Mouse (Mus musculus): Measurements from ENCODE around the gene LTO1. TPM values are rescaled to one million over a fixed set of nuclear protein-coding genes. Genes with fewer than 3 reads are reported as not detected.

LTO1 gene
- total RNA-seq, 2 experiments from 2014 or later, result 18.1 to 18.3 TPM

DNA sequence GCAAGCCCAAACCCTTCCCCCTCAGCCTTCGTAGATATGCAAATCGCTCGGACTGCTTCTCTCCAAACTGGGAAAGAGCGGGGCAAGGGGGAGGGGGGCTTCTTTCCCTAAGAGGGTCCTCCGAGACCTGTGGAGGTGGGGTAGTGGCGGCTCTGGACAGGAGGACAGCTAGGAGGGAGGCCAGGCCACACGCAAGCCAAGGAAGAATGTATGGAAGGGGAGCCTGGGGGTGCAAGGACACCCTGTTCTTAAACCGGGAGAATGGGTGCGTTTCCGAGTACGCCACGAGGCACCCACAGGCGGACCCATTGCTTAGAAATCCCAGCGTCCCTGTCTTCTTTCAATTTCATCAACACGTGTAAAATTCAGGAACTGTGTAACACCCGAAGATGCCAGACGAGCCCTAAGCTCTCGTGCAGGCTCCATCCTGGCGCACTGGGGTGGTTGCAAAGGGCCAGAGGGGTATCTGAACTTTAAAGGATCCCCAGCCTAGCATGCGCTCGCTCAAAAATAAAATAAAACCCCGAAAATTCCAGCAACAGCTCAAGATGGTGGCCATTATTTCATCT lies 25.2 kb downstream of the LTO1 start:
- peak; percentile 47 to 63 for DNase-seq

DNA sequence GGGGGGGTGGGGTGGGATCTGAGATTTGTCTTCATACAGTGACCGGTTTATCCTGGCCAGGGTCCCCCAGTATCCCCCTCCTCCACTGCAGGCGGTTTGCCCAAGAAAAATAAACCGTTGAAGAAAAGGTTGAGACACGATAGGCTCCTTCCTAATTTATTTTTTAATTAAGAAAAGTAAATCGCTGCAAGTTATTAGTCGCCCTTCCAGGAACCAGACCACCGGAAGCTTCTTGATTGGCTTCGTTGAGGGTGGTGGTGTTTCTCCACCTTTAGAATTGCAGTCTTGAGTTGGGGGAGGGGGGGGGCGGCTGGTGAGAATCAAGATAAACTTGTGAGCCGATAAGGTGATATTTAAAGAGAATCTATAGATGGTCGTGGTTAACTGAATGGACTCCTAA lies 25.7 kb downstream of the LTO1 start:
- DNase-seq, result no peak

DNA sequence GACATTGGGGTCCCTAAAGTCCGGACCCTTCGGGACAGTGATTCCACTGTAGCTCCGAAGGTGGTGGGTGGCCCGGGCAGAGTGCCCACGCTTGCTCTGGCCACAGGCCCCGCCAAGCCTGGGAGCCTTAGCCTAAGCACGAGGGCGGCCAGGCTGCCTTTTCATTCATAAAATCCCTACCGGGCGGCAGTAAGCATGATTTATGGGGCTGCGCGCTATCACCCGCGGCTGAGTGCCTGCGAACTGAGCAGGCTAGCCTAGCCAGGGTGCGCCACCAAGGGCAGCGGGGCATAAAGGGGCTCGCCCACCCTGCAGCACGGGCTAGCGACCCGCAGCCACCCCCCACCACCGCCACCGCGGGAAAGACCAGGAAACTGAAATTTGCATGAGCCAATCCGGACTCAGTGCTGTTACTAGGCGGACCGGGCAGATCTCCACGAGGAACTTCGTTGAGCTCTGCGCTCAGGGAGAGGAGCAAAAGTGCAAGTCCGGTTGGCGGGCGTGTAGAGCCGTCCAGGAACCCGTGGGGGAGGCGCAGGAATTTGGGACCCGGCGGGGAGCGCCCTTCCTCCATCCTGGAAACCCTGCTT lies 26.4 kb downstream of the LTO1 start:
- DNase-seq, result peak; percentile 90 to 95

DNA sequence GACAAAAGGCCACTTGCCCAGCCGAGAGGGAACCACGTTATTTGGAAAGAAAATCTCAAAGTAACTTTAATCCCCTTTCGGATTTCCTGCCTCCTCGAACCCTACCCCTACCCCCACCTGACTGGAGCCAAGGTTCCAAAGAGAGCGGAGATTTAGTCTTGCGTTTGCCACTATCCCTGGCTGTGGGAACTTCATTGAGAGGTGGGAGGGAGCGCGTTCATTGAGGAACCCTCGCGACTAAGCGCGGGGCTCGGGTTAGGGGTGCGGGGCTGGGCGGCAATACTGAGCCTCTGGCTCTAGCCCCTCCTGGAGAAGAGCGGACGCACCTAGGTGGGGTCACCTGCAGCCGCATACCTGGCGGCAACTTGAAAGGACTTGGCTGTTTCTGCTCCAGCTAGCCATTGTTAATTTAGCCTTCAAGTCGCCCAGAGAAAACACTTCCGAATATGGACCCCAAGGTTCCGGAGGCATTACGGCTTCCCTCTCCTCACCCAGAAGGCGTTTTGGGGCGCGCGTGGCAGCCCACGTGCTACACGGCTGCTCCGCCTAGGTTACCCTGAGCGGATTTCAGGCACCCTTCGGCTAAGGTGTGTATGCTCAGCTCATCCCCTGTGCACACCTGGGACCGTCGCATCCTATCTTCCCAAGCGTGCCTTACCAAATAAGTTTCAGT lies 27.3 kb downstream of the LTO1 start:
- DNase-seq, result peak; percentile 40 to 59

DNA sequence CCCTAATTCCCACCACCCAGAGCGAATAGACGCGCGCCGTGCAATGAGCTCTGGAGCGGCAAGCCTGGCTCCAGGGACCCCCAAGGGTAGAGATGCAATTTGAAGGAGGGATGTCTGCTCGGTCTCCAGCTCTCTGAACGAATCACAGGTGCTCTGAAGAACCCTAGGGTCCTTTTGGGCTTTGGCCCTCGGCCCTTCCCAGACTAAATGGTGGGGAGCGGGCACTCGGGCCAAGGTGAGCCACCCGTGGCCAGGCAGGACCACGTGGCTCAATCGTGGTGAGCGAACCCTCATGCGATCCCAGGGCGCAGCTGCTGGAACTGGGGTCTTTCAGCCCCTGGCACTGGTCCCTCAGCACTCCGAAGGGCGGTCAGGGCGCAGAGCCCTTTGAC lies 27.8 kb downstream of the LTO1 start:
- DNase-seq, result peak in 1 of 2 experiments; percentile 31

DNA sequence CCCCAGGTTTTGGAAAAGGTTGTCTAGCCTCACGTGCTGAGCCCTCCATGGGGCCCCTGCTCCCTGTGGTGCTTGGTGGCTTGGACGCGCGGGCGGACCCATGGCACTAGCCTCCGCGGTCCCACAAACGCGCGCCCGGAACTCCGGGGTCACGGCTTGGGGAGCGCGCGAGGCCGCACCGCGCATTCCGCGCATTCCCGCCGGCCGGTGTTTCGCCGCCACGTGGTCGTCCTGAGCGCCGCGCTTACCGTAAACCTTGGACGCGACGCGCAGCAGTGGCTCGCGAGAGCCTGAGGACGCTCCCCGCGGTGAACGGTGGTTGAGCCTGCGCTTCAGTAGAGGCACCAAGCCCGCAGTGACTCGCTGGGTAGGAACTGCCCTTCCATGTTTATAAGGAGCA lies 28.4 kb downstream of the LTO1 start:
- peak; percentile 84 for DNase-seq

DNA sequence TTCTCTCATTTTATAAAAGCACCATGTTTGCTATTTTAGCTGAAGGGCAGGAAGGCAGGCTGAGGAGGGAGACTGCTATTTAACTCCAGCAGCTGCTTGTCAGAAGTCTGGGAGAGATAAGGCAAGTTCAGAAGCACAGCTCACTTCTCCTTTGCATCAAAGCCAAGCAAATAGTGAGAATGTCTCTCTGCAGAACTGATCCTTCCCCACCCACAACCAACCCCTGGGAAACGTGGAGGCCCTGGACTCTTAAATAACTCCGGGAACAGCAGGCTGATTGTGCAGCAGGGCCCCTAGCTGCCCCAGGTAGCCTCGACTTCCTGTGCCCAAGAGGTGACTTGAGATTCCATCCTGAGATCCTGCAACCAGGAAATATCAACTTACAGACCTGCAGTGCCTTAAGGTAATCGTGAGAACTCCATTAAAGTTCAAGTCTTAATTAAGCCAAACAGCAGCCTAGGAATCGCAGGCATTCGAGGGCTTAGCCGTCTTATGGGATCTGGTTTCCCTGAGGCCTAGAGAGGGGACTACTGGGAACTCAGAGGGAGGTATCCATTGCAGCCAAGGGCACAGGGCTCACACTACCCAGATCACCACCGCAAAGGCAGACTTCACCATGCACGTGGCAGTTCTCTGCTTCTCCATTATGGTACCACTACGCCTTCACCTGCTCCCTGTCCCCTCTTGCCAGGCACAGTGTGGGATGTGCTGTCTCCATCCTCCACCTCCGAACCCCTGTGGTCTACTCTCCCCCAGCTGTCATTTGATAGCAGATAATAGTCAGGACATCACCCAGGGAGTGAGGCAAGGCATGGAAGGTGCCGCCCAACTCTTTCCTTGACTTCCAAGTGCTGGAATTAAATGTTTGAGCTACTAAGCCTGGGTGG lies 43.9 kb downstream of the LTO1 start:
- no peak for DNase-seq

DNA sequence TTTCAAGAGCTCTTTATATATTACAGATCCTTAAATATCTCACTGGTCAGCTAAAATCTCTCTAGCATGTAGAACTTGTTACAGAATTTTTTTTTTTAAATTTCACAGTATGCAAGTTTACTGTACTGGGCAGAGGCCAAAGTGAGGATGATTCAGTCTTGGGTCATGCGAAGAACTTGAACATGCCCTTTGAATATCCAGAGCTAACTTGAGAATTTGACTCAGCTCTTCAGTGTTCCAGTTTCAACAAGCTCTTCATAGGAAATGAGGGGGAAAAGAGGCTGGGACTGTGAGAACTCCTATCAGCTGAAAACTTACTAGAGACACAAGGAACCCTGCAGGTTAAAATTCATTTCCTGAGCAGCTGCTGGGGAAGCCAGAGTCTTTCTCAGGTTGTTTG lies 49.0 kb downstream of the LTO1 start:
- no peak for DNase-seq

DNA sequence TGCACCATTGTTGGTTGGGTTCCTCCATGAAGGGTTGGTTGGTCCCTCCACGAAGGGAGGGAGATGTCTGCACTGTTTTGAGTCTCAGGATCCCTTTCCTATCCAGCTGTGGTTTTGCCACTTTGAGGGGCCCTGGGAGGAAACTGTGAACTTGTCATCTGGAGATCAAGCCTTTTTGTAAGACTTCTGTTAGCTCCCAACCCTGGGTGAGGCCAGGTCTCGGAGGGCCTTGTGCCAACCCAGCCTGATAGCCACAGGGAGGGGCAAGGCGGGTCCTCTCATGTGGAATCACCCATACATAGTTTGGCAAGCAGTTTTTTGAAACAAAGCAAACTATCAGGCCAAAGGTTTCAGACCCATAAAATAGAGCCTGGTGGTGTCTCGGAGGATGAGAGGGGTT lies 49.4 kb downstream of the LTO1 start:
- DNase-seq, result no peak

DNA sequence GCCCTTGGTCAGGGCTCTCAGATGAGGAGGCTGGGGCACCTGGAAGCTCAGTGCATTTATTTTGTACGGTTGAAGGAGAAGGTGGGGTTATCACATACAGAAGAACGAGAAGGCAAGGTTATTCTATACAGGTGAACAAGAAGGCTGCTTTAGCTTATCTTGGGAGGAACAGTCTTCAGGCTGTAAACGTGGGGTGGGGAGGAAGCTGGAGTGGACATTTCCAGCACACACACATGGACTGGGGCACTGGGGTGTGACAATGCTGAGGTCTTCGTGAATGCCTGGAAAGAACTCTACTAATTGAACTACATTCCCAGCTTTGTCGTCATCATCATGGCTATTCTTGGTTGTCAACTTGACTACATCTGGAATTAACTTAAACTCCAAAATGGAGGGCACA lies 51.0 kb downstream of the LTO1 start:
- DNase-seq, result no peak

DNA sequence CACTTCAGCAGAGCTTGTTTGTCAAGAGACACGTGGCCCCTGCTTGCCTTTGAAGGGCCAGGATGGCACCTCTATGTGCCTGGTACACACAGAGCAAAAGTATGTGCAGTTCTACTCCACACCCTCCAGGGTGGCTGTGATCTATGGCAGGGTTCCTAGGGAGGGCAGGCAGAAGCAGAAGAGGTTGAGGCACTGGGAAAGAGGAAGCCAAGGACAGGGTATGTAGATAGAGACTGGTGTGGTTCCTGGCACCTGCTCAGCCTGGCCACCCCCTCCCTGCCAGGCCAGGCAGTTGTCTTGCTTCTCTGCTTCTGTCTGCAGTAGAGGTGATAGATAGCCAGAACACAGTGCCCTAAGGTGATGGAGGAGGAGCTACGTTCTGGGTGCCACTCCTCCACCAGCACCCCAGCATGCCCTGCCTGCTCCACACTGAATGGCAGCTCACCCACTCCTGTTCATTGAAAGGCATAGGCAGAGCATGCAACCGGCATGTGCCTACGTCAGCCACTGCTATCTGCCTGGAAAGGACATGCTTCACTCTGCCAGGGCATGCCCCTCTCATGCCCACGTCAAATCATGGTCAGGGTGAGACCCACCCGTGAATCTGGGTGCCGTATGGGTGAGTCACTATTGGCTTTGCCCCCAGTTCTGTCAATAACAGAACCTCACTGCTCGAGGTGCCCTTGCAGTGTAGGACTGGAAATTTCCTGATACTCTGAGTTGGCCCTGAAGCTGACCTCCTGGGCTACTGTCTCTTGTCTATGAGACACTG lies 56.3 kb downstream of the LTO1 start:
- DNase-seq, result peak; percentile 22 to 40

DNA sequence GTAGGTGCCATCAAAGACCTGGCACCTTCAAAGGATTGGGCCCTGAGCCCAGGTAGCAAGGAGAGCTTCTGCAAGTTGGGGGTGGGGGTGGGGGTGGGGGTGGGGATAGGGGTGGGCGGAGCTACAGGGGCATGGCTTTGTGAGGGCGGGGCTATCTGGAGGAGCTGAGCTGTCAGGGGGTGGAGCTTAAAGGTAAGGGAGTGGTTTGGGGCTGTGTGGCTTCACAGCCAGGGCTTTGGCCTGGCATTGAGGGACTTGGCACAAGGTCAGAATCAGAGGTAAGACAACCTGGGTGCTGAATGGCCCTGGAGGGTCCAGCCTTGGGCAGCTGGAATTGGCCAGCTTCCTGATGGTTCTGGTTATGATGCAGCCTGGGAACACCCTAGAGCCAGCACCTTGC lies 56.9 kb downstream of the LTO1 start:
- no peak for DNase-seq

DNA sequence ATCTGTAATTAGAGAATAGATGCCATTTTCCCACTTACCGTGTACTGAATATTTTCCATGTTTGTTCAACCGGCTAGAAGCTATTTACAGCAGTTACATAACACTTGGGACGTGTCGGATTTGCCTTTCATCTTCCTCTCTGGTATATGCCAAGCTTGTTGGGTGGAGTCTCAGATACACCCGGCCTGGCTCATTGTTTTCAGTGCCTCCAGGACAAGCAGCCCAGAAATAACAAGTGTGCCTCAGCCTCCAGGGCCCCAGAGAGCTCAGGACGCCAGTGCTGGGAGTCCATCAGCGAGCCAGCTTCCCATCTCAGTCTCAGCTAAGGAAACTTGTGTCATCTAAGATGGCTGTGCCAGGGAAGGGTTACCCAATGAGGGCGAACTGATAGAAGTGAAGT lies 58.6 kb downstream of the LTO1 start:
- peak; percentile 50 to 80 for DNase-seq

DNA sequence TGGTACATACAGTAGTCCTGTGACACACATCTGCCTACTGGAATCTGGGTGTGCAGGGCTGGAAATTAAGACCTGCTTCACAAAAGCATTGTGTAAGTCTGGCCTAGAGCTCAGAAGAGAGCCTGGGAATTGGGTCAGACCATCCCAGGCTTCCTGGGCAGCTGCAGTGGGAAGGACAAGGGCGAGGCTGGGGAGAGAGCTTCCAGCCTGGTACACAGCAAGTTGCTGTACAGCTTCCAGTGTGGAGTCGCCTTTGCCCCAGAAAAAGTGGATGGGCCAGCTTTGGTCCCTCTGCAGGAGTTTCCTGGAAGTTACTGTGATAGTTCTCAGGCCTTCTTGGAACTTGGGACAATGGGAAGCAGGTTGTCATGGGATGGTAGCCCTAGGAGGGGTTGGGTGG lies 62.2 kb downstream of the LTO1 start:
- DNase-seq, result peak; percentile 11 to 29

DNA sequence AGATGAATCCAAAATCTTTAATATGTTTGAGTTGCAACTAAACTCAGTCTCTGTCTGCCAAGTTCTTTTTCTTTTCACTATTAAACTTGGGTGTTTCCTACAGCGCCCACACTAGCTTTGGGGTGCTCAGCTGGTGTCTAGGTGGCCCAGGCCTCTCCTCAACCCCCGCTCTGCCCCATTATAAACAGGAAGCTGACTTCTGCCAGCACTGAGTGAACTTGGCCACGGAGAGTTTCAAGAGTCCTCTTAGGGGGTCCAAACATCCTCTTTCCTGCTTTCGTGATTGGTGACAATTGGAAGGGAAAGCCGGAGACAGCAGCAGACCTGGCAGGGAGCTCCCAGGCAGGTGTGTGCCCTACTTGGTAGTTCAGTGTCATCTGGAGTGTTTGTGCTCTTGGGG lies 64.9 kb downstream of the LTO1 start:
- peak; percentile 18 to 29 for DNase-seq

Other genes with a start within 250 kb of the LTO1 start
- gene Ano1, start 163.1 kb upstream of the LTO1 start, total RNA-seq (2021), result 10 to 100 TPM; 10.3 to 13.0 TPM
- gene Fgf3, start 77.0 kb upstream of the LTO1 start, total RNA-seq (2021), result not detected
- gene Fgf4, start 67.7 kb upstream of the LTO1 start, total RNA-seq (2021), result not detected
- not detected for gene Fgf15, start 18.6 kb upstream of the LTO1 start, total RNA-seq (2021)
- 10 to 100 TPM; 38.3 to 62.8 TPM for gene Ccnd1, start 24.8 kb downstream of the LTO1 start, total RNA-seq (2021)